Mouse (Mus musculus): ENCODE measurements around the gene Zmym4. TPM values are rescaled to one million over a fixed set of nuclear protein-coding genes. Genes with fewer than 3 reads are reported as not detected.

Gene Zmym4
- total and polyA plus RNA-seq, 3 experiments = 13.6 to 22.8 (median 18.0) TPM

- Histone ChIP-seq H3K9ac (ENCODE audit: insufficient read depth, low read depth) (no peak overlapping the region), H3K27me3 (replicated peaks) (no peaks in the 10 kb centered on the region), H3K4me2 (ENCODE audit: insufficient read depth, low read depth, poor library complexity, severe bottlenecking) (no peak overlapping the region), H3K36me3 (replicated peaks in 1 of 2; ENCODE audit: control insufficient read depth in 1 of 2, insufficient read depth in 1 of 2, low read length in 1 of 2) (peaks cover 46 to 89% of the 10 kb centered on the region in 2 experiments), H3K79me2 (replicated peaks; ENCODE audit: control insufficient read depth, extremely low read depth, insufficient read depth, poor library complexity, severe bottlenecking) (no peaks in the 10 kb centered on the region), H3K27ac (ENCODE audit: insufficient read depth, low read depth) (no peak overlapping the region), H3K9me3 (replicated peaks; ENCODE audit: low read length) (no peaks in the 10 kb centered on the region), H3K4me3 (replicated peaks in 1 of 3; ENCODE audit: low read depth in 2 of 3, low read length in 2 of 3, poor library complexity in 1 of 3) (no peak overlapping the region), H3K4me1 (ENCODE audit: control insufficient read depth in 1 of 2, insufficient read depth in 2 of 2) (peaks cover 0 to 12% of the 10 kb centered on the region in 2 experiments; a peak in 1 of 4 replicates)
- TF ChIP-seq ZMIZ1 (IDR thresholded peaks at IDR 0.05; ENCODE audit: low read depth, low read length) (no peak), MEF2A (IDR thresholded peaks at IDR 0.05; ENCODE audit: borderline replicate concordance, low read depth, low read length) (no peak), E2F4 (IDR thresholded peaks at IDR 0.05; ENCODE audit: insufficient replicate concordance, low read depth, low read length) (no peak), HCFC1 (IDR thresholded peaks at IDR 0.05; ENCODE audit: low read depth, low read length) (no peak), SIN3A (IDR thresholded peaks at IDR 0.05; ENCODE audit: low read length) (no peak), ELF1 (IDR thresholded peaks at IDR 0.05; ENCODE audit: low read depth, low read length) (no peak), TBP (conservative IDR thresholded peaks at IDR 0.05; ENCODE audit: low read depth, low read length) (no peak), MAX (IDR thresholded peaks at IDR 0.05; ENCODE audit: low read length) (no peak), SMC3 (IDR thresholded peaks at IDR 0.05; ENCODE audit: low read depth, low read length) (no peak), CHD1 (IDR thresholded peaks at IDR 0.05; ENCODE audit: low read depth, low read length) (no peak), UBTF (IDR thresholded peaks at IDR 0.05; ENCODE audit: low read depth, low read length) (no peak), PAX5 (IDR thresholded peaks at IDR 0.05; ENCODE audit: low read length) (no peak), KAT2A (IDR thresholded peaks at IDR 0.05; ENCODE audit: insufficient replicate concordance, low read length) (no peak)
- dilution Hi-C loops (cut with MboI; ENCODE audit: extremely low pct_ligation_motif_present, extremely low pct_unique_long_range_greater_than_20kb, low sequenced_read_pairs) (no loop called here), in situ Hi-C loops (cut with MboI; ENCODE audit: low pct_ligation_motif_present, low pct_unique_long_range_greater_than_20kb, low sequenced_read_pairs) (loop anchor here (10.0 kb wide), 1 partner anchor 242 kb away; the partner anchor contains the start of gene 5730409E04Rik)
- no peak for DNase-seq (ENCODE audit: extremely low read depth)
These were observed 121.0 kb downstream of the Zmym4 start for GRCm38 (mm10) chr4:126846971-126847370.

GRCm38 (mm10) chr4:126845664-126846063, 122.3 kb downstream of the Zmym4 start:
- Histone ChIP-seq H3K27me3 (replicated peaks) (no peaks in the 10 kb centered on the region), H3K4me1 (ENCODE audit: control insufficient read depth in 1 of 2, insufficient read depth in 2 of 2) (peaks cover 0 to 12% of the 10 kb centered on the region in 2 experiments; a peak in 1 of 4 replicates), H3K4me3 (replicated peaks in 1 of 3; ENCODE audit: low read depth in 2 of 3, low read length in 2 of 3, poor library complexity in 1 of 3) (no peak overlapping the region), H3K36me3 (replicated peaks in 1 of 2; ENCODE audit: control insufficient read depth in 1 of 2, insufficient read depth in 1 of 2, low read length in 1 of 2) (peaks cover 48 to 87% of the 10 kb centered on the region in 2 experiments), H3K27ac (ENCODE audit: insufficient read depth, low read depth) (no peak overlapping the region), H3K4me2 (ENCODE audit: insufficient read depth, low read depth, poor library complexity, severe bottlenecking) (no peak overlapping the region), H3K9ac (ENCODE audit: insufficient read depth, low read depth) (no peak overlapping the region), H3K9me3 (replicated peaks; ENCODE audit: low read length) (no peaks in the 10 kb centered on the region), H3K79me2 (replicated peaks; ENCODE audit: control insufficient read depth, extremely low read depth, insufficient read depth, poor library complexity, severe bottlenecking) (no peaks in the 10 kb centered on the region)
- TF ChIP-seq TCF12 (IDR thresholded peaks at IDR 0.05; ENCODE audit: low read depth, low read length) (no peak), ZKSCAN1 (IDR thresholded peaks at IDR 0.05; ENCODE audit: borderline replicate concordance, low read depth, low read length) (no peak), MYC (IDR thresholded peaks at IDR 0.05; ENCODE audit: low read depth, low read length) (no peak), NELFE (IDR thresholded peaks at IDR 0.05; ENCODE audit: low read depth, low read length) (no peak), RAD21 (IDR thresholded peaks at IDR 0.05; ENCODE audit: low read depth, low read length) (no peak), ZMIZ1 (IDR thresholded peaks at IDR 0.05; ENCODE audit: low read depth, low read length) (no peak), CTCF (conservative IDR thresholded peaks at IDR 0.05 in 1 of 2, IDR thresholded peaks at IDR 0.05 in 1 of 2; ENCODE audit: low read depth in 2 of 2, low read length in 2 of 2) (no peak), JUND (conservative IDR thresholded peaks at IDR 0.05; ENCODE audit: low read depth, low read length) (no peak), ELF1 (IDR thresholded peaks at IDR 0.05; ENCODE audit: low read depth, low read length) (no peak), ETS1 (conservative IDR thresholded peaks at IDR 0.05; ENCODE audit: low read depth, low read length) (no peak), POLR2AphosphoS2 (IDR thresholded peaks at IDR 0.05; ENCODE audit: low read depth, low read length) (no peak), MXI1 (IDR thresholded peaks at IDR 0.05; ENCODE audit: low read depth, low read length) (no peak), ZC3H11A (IDR thresholded peaks at IDR 0.05; ENCODE audit: low read depth, low read length) (no peak), NRF1 (IDR thresholded peaks at IDR 0.05; ENCODE audit: low read depth, low read length) (no peak), SIN3A (IDR thresholded peaks at IDR 0.05; ENCODE audit: low read length) (no peak), TBP (conservative IDR thresholded peaks at IDR 0.05; ENCODE audit: low read depth, low read length) (no peak)
- dilution Hi-C loops (cut with MboI; ENCODE audit: extremely low pct_ligation_motif_present, extremely low pct_unique_long_range_greater_than_20kb, low sequenced_read_pairs) = no loop called here
- in situ Hi-C loops (cut with MboI; ENCODE audit: low pct_ligation_motif_present, low pct_unique_long_range_greater_than_20kb, low sequenced_read_pairs) = loop anchor here (10.0 kb wide), 1 partner anchor 241 kb away; the partner anchor contains the start of gene 5730409E04Rik
- DNase-seq (ENCODE audit: extremely low read depth) = no peak

All from CH12.LX (cell line).